Mouse (Mus musculus): ENCODE results near the gene Zfp940. TPM values are rescaled to one million over a fixed set of nuclear protein-coding genes. Genes with fewer than 3 reads are reported as not detected.

The Zfp940 gene
- total RNA-seq (2012; rRNA removed), result 8.8 and 13.7 TPM in 2 replicates
- 1 to 10 TPM in 1 of 2 experiments, not detected in 1; 8.4 TPM for polyA plus RNA-seq (2012; ENCODE audit: insufficient read depth in 1 of 2, insufficient read length in 2 of 2, low read depth in 1 of 2, low replicate concordance in 2 of 2, missing spikeins in 1 of 2)

- peak; percentile 95 for DNase-seq (ENCODE audit: low read depth, low spot score)
- TF ChIP-seq KAT2A (conservative IDR thresholded peaks at IDR 0.05; ENCODE audit: low read depth, low read length) (peak; percentile 89), TBP (IDR thresholded peaks at IDR 0.05; ENCODE audit: low read depth, low read length) (peak; percentile 75), TAL1 (IDR thresholded peaks at IDR 0.05; ENCODE audit: low read length) (no peak), EP300 (IDR thresholded peaks at IDR 0.05; ENCODE audit: low read depth in 1 of 2, low read length in 2 of 2) (no peak), TCF12 (IDR thresholded peaks at IDR 0.05; ENCODE audit: low read depth, low read length) (peak; percentile 70), SIN3A (IDR thresholded peaks at IDR 0.05; ENCODE audit: low read length) (peak; percentile 92), RCOR1 (IDR thresholded peaks at IDR 0.05; ENCODE audit: low read depth, low read length) (0 out of 2 replicates have a peak, but pooled peaks have one; percentile 18), POLR2A (IDR thresholded peaks at IDR 0.05; ENCODE audit: control insufficient read depth in 1 of 2, insufficient read depth in 1 of 2, low read depth in 1 of 2, low read length in 2 of 2, poor library complexity in 1 of 2) (peak; percentile 14 to 72; a peak in 2 of 4 replicates), SMC3 (IDR thresholded peaks at IDR 0.05; ENCODE audit: low read depth, low read length) (peak; percentile 15; the same call in 1 of the 2 replicates), NELFE (IDR thresholded peaks at IDR 0.05; ENCODE audit: low read depth, low read length) (peak; percentile 73), MAX (IDR thresholded peaks at IDR 0.05; ENCODE audit: low read length) (no peak; the same call in 1 of the 2 replicates), ZC3H11A (IDR thresholded peaks at IDR 0.05; ENCODE audit: low read depth, low read length) (peak; percentile 17; the same call in 1 of the 2 replicates), ELF1 (IDR thresholded peaks at IDR 0.05; ENCODE audit: low read depth, low read length) (peak; percentile 81), ZMIZ1 (IDR thresholded peaks at IDR 0.05; ENCODE audit: low read depth, low read length) (peak; percentile 44; the same call in 1 of the 2 replicates), ZNF384 (IDR thresholded peaks at IDR 0.05; ENCODE audit: low read depth, low read length) (no peak), BHLHE40 (IDR thresholded peaks at IDR 0.05; ENCODE audit: borderline replicate concordance, low read depth, low read length) (peak; percentile 54; the same call in 1 of the 2 replicates), E2F4 (IDR thresholded peaks at IDR 0.05; ENCODE audit: borderline replicate concordance, low read depth, low read length) (0 out of 2 replicates have a peak, but pooled peaks have one; percentile 28), RAD21 (IDR thresholded peaks at IDR 0.05; ENCODE audit: low read depth, low read length) (no peak), NRF1 (IDR thresholded peaks at IDR 0.05; ENCODE audit: insufficient read depth, low read depth, low read length, poor library complexity, severe bottlenecking) (peak; percentile 48; the same call in 1 of the 2 replicates), CHD2 (IDR thresholded peaks at IDR 0.05; ENCODE audit: low read length) (peak; percentile 79; the same call in 1 of the 2 replicates), GATA1 (IDR thresholded peaks at IDR 0.05; ENCODE audit: low read depth, low read length) (peak; percentile 8; the same call in 1 of the 2 replicates), MYB (IDR thresholded peaks at IDR 0.05; ENCODE audit: low read depth, low read length) (no peak), MYC (IDR thresholded peaks at IDR 0.05; ENCODE audit: low read depth, low read length) (no peak), MEF2A (IDR thresholded peaks at IDR 0.05; ENCODE audit: extremely low read depth, insufficient replicate concordance, low read depth, low read length, poor library complexity, severe bottlenecking) (peak; percentile 38; the same call in 1 of the 2 replicates), HCFC1 (IDR thresholded peaks at IDR 0.05; ENCODE audit: low read depth, low read length) (peak; percentile 97), MXI1 (IDR thresholded peaks at IDR 0.05; ENCODE audit: low read depth, low read length) (peak; percentile 65)
These were observed at the start of gene Zfp940 for GRCm38 (mm10) chr7:29853219-29853842. TSS of gene Zfp940 (minus strand) at chr7:29853669.

More at GRCm38 (mm10) chr7:29853219-29853842, at the start of gene Zfp940:
- peaks cover 0 to 2% of the 10 kb centered on the region in 2 experiments; a peak in 3 of 4 replicates for H3K4me1 ChIP-seq (ENCODE audit: control insufficient read depth in 1 of 2, insufficient read depth in 2 of 2, low read length in 2 of 2)
- H3K27ac ChIP-seq (ENCODE audit: control insufficient read depth, low read depth, low read length), result peak within 1 kb of the TSS; percentile 42
- no peaks in the 10 kb centered on the region for H3K27me3 ChIP-seq (ENCODE audit: control insufficient read depth in 1 of 2, insufficient read depth in 2 of 2, low read length in 2 of 2)
- no peaks in the 10 kb centered on the region for H3K9me3 ChIP-seq (replicated peaks; ENCODE audit: insufficient read depth, low read length)
- H3K4me3 ChIP-seq (ENCODE audit: control insufficient read depth in 1 of 2, insufficient read depth in 1 of 2, low read depth in 2 of 2, low read length in 2 of 2), result peak within 1 kb of the TSS; percentile 64 to 91
- H3K36me3 ChIP-seq (ENCODE audit: control insufficient read depth in 1 of 2, insufficient read depth in 2 of 2, low read length in 2 of 2), result no peaks in the 10 kb centered on the region; a peak in 2 of 4 replicates
- H3K9ac ChIP-seq (ENCODE audit: control insufficient read depth, low read depth, low read length, poor library complexity, severe bottlenecking), result peak within 1 kb of the TSS; percentile 71
- H3K79me2 ChIP-seq (ENCODE audit: control insufficient read depth, insufficient read depth, low read length, poor library complexity), result no peaks in the 10 kb centered on the region; the same call in 1 of the 2 replicates
